Mouse (Mus musculus) heart, postnatal 4 days (tissue): Measurements from ENCODE around the gene Gm11596. TPM values are rescaled to one million over a fixed set of nuclear protein-coding genes. Genes with fewer than 3 reads are reported as not detected.
"Not testable (repeated sequence)": the region's sequence is repeated elsewhere in the genome, so short reads cannot be mapped to it uniquely, and the experiment has no call there.

Experiments
- DNase-seq: peaks from one replicate; pipeline ENCODE4 v3.0.0; 2021
- total RNA-seq, 2 experiments: library from RNA; stranded (reverse); gene quantifications; 2 replicates each; pipeline ENCODE4 v1.2.3; 2021

Gm11596 gene
- total RNA-seq = not detected

DNA sequence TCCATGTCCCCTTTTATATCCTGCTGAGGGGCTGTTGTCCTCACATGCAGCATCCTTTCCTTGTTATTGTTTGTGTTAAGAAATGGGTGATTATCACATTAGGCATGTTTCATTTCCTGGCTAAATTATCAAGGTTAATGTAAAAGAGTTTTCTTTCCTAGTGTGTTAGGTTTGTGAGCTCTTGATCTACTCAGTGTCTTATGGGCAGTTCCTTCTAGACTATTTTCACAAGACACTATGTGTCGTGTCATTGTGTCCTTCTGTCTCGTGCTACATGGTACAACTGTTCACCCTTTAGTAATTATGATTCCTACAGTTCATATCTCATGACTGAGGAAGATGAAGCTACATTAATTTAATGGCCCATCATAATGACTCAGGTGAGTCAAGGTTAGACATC lies at the start of gene Gm11596:
Gene Gm11596 (minus strand): TSS at position 101 of the 400 bp plus-strand sequence.
- DNase-seq = no peak

DNA sequence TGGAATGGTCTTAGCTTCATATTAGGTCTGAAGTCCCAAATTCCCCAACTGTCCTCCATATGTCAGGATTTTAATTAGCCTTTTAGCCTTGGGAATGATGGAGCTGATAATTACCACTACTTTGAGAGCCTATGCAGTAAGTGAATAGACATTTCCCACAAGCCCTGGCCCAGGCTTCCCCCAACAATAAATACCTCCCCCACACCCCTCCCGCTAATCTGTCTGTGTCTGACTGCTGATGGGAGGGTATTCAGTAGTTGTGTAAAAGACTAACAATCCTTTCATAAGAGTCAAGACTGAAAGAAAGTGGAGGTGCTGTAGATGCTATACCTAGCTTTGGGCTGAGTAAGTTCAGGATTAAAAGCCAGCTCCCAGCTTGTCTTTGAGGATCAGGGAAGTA lies 48.9 kb upstream of the Gm11596 start:
- no peak for DNase-seq

DNA sequence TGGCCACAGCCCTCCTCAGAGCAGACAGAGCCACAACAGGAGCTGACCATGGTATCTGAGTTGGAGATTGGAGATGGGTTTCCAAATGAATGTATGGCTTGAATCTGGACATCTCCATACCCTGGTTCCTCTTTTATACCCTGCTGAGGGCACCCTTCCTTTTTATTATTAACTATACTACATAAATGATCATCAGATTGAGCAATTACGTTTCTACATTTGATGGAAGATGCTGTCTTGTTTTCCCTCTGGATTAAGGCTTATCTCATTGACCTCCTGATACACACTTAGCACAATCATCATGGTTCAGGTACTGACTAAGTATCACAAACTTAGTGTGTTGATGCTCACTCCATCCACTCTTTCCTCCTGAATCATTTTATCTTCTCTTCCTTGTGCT lies 44.7 kb upstream of the Gm11596 start, which contains the start of gene 2300003K06Rik:
Gene 2300003K06Rik (minus strand): TSS at position 101 of the 400 bp plus-strand sequence.
- DNase-seq = no peak

DNA sequence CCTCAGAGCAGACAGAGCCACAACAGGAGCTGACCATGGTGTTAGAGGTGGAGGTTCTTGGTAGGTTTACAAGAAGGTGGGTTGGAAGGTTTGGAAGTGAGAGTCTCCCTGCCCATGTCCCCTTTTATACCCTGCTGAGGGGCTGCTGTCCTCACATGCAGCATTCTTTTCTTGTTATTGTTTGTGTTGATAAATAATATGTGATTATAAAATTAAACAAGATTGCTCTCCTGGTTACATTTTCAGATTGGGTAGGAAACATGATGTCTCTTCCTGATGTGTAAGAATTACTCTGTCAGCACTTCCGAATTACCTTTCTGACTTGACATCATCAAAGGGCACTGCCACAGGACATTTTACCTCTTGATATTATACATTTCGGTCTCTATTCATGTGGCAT lies 22.3 kb upstream of the Gm11596 start, which contains the start of gene Gm11564:
Gene Gm11564 (minus strand): TSS at position 101 of the 400 bp plus-strand sequence.
- DNase-seq = not testable (repeated sequence)

DNA sequence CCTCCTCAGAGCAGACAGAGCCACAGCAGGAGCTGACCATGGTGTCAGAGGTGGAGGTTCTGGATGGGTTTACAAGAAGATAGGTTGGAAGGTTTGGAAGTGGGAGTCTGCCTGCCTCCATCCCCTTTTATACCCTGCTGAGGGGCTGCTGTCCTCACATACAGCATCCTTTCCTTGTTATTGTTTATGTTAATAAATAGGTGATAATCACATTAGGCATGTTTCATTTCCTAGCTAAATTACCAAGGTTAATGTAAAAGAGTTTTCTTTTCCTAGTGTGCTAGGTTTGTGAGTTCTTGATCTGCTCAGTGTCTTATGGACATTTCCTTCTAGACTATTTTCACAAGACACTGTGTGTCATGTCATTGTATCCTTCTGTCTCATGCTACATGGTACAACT lies 16.5 kb upstream of the Gm11596 start, which contains the start of gene Krtap4-13:
Gene Krtap4-13 (minus strand): TSS at position 101 of the 400 bp plus-strand sequence.
- not testable (repeated sequence) for DNase-seq

DNA sequence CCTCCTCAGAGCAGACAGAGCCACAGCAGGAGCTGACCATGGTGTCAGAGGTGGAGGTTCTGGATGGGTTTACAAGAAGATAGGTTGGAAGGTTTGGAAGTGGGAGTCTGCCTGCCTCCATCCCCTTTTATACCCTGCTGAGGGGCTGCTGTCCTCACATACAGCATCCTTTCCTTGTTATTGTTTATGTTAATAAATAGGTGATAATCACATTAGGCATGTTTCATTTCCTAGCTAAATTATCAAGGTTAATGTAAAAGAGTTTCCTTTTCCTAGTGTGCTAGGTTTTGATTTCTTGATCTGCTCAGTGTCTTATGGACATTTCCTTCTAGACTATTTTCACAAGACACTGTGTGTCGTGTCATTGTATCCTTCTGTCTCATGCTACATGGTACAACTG lies 11.1 kb upstream of the Gm11596 start, which contains the start of gene Gm11554:
Gene Gm11554 (minus strand): TSS at position 101 of the 400 bp plus-strand sequence.
- DNase-seq = not testable (repeated sequence)

DNA sequence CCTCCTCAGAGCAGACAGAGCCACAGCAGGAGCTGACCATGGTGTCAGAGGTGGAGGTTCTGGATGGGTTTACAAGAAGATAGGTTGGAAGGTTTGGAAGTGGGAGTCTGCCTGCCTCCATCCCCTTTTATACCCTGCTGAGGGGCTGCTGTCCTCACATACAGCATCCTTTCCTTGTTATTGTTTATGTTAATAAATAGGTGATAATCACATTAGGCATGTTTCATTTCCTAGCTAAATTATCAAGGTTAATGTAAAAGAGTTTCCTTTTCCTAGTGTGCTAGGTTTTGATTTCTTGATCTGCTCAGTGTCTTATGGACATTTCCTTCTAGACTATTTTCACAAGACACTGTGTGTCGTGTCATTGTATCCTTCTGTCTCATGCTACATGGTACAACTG lies 5.6 kb upstream of the Gm11596 start, which contains the start of gene Gm11569:
Gene Gm11569 (minus strand): TSS at position 101 of the 400 bp plus-strand sequence.
- not testable (repeated sequence) for DNase-seq

DNA sequence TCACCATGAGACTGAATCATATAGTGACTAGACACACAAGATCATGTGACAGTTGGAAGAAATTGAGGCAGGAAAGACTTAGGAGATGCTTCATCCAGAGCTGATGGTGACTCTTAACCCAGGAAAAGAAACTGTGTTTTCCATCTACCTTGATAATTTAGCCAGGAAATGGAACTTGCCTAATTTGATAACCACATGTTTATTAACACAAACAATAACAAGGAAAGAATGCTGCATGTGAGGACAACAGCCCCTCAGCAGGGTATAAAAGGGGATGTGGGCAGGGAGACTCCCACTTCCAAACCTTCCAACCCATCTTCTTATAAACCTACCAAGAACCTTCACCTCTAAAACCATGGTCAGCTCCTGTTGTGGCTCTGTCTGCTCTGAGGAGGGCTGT lies 8.4 kb downstream of the Gm11596 start, which contains the start of gene Krtap4-9:
Gene Krtap4-9 (plus strand): TSS at position 301 of the 400 bp plus-strand sequence.
- DNase-seq = not testable (repeated sequence)

DNA sequence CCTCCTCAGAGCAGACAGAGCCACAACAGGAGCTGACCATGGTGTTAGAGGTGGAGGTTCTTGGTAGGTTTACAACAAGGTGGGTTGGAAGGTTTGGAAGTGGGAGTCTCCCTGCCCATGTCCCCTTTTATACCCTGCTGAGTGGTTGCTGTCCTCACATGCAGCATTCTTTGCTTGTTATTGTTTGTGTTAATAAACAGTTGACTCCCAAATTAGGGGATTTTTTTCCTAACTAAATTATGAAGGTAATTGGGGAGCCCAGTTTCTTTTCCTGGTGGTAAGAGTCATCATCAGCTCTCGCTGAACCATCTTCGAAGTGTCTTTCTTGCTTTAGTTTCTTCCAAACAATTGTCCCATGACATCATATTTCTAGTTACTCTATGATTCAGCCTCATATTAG lies 12.7 kb downstream of the Gm11596 start, which contains the start of gene Krtap4-8:
Gene Krtap4-8 (minus strand): TSS at position 101 of the 400 bp plus-strand sequence.
- DNase-seq = no peak

DNA sequence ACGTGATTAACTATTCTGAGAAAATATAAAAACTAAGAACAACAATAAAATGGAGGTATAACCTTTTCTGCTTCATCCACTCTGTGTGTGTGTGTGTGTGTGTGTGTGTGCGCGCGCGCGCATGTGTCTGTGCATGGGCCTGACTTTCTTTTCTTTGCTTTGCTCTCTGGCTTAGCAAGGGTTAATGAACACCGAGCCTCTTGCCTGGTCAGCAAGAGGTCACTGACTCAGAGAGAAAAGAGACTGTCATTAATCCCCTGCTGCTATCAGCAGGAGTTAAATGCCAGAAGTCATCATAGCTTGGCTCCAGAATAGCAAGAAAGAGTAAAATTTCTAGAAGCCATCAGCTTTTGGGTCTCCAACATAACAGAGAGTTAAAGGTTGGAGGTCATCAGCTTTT lies 14.9 kb downstream of the Gm11596 start:
- DNase-seq = no peak

DNA sequence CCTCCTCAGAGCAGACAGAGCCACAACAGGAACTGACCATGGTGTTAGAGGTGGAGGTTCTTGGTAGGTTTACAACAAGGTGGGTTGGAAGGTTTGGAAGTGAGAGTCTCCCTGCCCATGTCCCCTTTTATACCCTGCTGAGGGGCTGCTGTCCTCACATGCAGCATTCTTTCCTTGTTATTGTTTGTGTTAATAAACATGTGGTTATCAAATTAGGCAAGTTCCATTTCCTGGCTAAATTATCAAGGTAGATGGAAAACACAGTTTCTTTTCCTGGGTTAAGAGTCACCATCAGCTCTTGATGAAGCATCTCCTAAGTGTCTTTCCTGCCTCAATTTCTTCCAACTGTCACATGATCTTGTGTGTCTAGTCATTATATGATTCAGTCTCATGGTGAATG lies 20.5 kb downstream of the Gm11596 start, which contains the start of gene Gm11595:
Gene Gm11595 (minus strand): TSS at position 101 of the 400 bp plus-strand sequence.
- not testable (repeated sequence) for DNase-seq

DNA sequence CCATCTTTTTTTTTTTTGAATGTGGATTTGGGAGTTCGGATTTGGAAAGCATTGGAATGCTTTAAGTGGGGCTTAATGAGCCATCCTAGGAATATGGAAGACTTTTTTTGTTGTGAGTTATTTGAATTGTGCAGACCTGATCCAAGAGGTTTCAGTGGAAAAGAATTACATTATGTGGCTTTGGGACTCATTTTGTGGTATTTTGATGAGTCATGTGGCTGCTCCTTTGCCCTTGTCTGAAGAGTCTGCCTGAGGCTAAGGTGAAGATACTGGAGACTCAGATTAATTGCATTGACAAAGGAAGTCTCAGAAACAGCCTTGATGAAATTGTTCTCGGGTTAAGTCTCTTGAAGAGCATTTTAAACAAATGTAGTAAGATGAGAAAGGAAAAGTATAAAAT lies 24.9 kb downstream of the Gm11596 start:
- DNase-seq = no peak

DNA sequence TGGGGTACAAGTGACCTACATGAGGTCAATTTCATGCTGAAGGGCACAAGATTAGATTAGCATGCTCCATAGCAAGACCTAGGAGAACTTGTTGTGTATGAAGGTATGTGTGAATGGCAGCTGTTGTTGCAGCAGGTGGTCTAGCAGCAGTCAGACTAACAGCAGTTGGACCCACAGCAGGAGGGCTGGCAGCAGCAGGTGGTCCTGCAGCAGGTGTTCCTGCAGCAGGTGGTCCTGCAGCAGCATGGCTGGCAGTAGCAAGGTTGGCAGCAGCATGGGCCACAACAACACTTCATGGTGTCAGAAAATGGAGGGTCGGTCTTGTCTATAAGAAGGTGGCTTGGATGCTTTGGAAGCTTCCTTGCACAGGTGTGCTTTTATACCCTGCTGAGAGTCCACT lies 34.4 kb downstream of the Gm11596 start:
- DNase-seq = no peak

DNA sequence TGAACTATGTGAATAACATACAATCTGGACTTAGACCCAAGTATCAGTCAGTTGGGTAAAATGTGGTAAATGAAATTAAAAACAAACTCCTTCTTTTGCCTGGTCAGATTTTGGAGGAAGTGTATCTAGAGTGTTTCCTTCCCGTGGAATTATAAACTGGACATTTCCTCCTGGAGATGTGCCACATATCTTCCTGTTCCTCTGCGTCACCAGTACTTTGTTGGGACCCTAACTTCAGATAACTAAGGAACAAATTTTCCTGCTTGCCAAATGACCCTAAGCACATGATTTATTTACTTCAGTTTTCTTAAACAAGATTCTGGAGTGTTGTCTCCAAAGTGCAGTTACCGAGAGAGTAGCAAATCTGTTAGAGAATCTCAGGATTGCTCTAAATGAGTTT lies 49.3 kb downstream of the Gm11596 start:
- no peak for DNase-seq

Other genes with a start within 250 kb of the Gm11596 start
- gene Krtap3-3, start 242.6 kb downstream of the Gm11596 start, total RNA-seq = not detected
- gene Krtap3-2, start 236.6 kb downstream of the Gm11596 start, total RNA-seq = not detected
- gene Gm11939, start 234.0 kb downstream of the Gm11596 start, total RNA-seq = not detected
- gene Krtap3-1, start 226.8 kb downstream of the Gm11596 start, total RNA-seq = not detected
- gene Krtap1-5, start 212.5 kb downstream of the Gm11596 start, total RNA-seq = not detected
- gene Krtap1-4, start 209.8 kb downstream of the Gm11596 start, total RNA-seq = not detected
- not detected for gene Krtap1-3, start 202.1 kb downstream of the Gm11596 start, total RNA-seq
- gene Krtap9-3, start 195.4 kb downstream of the Gm11596 start, total RNA-seq = not detected
- not detected for gene Gm11938, start 190.2 kb downstream of the Gm11596 start, total RNA-seq
- gene Gm11937, start 183.3 kb downstream of the Gm11596 start, total RNA-seq = not detected
- not detected for gene Krtap2-4, start 178.6 kb downstream of the Gm11596 start, total RNA-seq
- gene Gm11562, start 173.0 kb downstream of the Gm11596 start, total RNA-seq = not detected
- gene Krtap4-1, start 165.2 kb downstream of the Gm11596 start, total RNA-seq = not detected
- not detected for gene Krtap4-2, start 158.4 kb downstream of the Gm11596 start, total RNA-seq
- not detected for gene Krtap4-7, start 149.4 kb downstream of the Gm11596 start, total RNA-seq
- not detected for gene Gm11555, start 143.2 kb downstream of the Gm11596 start, total RNA-seq
- gene Gm11563, start 134.5 kb downstream of the Gm11596 start, total RNA-seq = not detected
- not detected for gene Krtap4-6, start 127.5 kb downstream of the Gm11596 start, total RNA-seq
- not detected for gene Gm14190, start 102.7 kb downstream of the Gm11596 start, total RNA-seq
- not detected for gene Gm14180, start 59.2 kb downstream of the Gm11596 start, total RNA-seq
- not detected for gene Gm11595, start 20.6 kb downstream of the Gm11596 start, total RNA-seq
- not detected for gene Krtap4-8, start 12.8 kb downstream of the Gm11596 start, total RNA-seq
- not detected for gene Krtap4-9, start 8.3 kb downstream of the Gm11596 start, total RNA-seq
- not detected for gene Gm11569, start 5.5 kb upstream of the Gm11596 start, total RNA-seq
- gene Gm11554, start 11.0 kb upstream of the Gm11596 start, total RNA-seq = not detected
- gene Krtap4-13, start 16.4 kb upstream of the Gm11596 start, total RNA-seq = not detected
- not detected for gene Gm11564, start 22.2 kb upstream of the Gm11596 start, total RNA-seq
- gene 2300003K06Rik, start 44.6 kb upstream of the Gm11596 start, total RNA-seq = not detected
- not detected for gene Krtap4-16, start 58.1 kb upstream of the Gm11596 start, total RNA-seq
- gene Gm11568, start 64.5 kb upstream of the Gm11596 start, total RNA-seq = not detected
- gene Gm11559, start 71.0 kb upstream of the Gm11596 start, total RNA-seq = not detected
- not detected for gene Krtap9-1, start 79.9 kb upstream of the Gm11596 start, total RNA-seq
- gene Gm11567, start 85.7 kb upstream of the Gm11596 start, total RNA-seq = not detected
- gene Krtap31-1, start 114.5 kb upstream of the Gm11596 start, total RNA-seq = not detected
- not detected for gene Gm11565, start 121.3 kb upstream of the Gm11596 start, total RNA-seq
- not detected for gene Krtap31-2, start 142.8 kb upstream of the Gm11596 start, total RNA-seq
- gene Krtap9-5, start 155.0 kb upstream of the Gm11596 start, total RNA-seq = not detected
- not detected for gene Krtap29-1, start 185.6 kb upstream of the Gm11596 start, total RNA-seq
- gene Krtap16-1, start 193.1 kb upstream of the Gm11596 start, total RNA-seq = not detected
- gene Krtap17-1, start 200.5 kb upstream of the Gm11596 start, total RNA-seq = not detected
- gene Krt33a, start 222.7 kb upstream of the Gm11596 start, total RNA-seq = not detected
- not detected for gene Krt33b, start 236.4 kb upstream of the Gm11596 start, total RNA-seq
- gene Krt34, start 248.1 kb upstream of the Gm11596 start, total RNA-seq = not detected